Mouse (Mus musculus): ENCODE measurements at regions not wholly inside any gene's neighbourhood (a gene's known extent, or its start where the extent isn't known, plus 50 kb on each side); places are given as distances from the start of the nearest gene placed in this dataset.

DNA sequence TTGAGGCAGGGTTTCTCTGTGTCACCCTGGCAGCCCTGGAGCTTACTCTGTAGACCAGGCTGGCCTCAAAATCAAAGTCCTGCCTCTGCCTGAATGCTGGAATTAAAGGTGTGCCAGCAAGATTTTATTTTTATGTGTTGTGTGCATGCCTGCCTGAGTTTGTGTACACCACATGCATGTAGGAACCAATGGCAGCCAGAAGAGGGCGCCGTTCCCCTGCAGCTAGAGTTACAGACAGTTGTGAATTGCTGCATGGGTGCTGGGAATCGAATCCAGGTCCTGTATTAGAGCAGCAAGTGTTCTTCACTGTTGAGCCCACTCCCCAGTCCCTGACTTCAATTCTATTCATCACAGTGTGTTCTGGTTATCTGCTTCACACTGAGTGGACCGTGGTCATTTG is 126.4 kb upstream of the Ccnd2 start:
- no peak for TF ChIP-seq POLR2A (IDR thresholded peaks at IDR 0.05; ENCODE audit: insufficient read depth, low read length)
- TF ChIP-seq EP300 (IDR thresholded peaks at IDR 0.05; ENCODE audit: insufficient read depth, low read depth, low read length): no peak
